Mouse (Mus musculus) heart, adult 9 months (tissue): ENCODE measurements around the gene Thtpa.

Experiments
- DNase-seq, 2 experiments: peaks; one replicate each; pipeline ENCODE4 v3.0.0; 2022; ENCODE audit warnings: low spot score in 2 of 2

Gene Thtpa

DNA sequence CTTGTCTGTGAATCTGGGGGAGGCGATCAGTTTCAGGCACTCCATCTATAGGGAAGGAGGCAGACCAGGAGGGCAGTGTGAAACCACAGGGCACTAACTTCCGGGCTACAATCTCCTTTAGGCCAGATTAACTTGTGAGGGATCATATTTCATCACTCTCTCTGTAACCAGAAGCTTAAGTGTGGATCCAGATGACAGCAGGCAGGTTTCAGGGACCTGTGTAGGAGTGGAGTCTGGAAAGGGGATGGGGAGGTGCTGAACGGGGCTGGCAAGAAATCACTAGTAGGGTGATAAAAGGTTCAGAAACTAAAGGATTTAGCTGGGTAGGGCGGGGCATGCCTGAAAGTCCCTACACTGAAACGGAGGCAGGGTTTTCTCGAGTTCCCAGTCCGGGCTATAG lies 10.8 kb downstream of the Thtpa start:
- DNase-seq: no peak

DNA sequence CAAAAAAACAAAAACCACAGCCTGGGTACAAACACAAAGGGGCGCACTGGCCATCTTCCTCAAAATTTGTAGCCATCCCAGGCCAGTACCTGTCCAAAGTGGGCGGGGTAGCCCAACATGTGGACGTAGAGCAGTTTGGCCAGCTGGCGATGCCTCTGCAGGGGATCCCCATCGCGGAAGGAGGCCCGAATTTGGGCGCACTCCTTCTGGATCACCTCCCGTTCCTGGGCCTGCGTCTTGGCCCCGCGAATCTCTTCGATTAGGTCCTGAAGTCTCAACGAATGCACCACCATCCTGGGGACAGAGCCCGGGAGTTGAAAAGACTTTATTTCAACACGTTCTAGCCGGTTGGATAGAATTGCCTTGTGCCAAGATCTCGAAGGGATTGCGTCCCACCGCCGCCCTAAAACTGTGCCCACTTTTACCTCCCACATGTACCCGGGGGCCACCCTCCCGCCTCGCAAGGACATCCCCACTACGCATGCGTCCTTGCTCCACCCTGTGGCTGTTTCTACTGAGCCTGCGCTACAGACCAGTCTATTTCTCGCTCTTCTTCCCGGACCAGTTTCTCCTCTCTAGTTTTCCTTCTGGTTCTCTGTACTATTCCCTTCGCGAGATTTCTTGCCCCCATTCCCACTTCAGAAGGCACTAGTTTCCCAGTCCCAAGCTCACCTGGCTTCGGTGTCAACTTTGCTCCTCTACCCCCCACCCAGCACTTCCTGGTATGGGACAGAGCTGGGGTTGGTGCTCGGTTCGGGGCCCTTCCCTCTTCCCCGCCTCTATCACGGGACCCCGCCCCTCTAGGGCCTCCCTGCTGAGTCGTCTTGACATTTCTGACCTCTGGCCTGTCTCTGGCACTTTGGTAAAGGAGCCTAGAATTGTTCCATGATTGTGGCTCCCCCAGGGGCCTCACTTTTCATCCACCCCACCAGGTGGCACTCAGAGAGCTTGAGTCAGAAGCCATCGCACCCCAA lies 11.5 kb downstream of the Thtpa start, which contains the start of gene Ap1g2:
Ap1g2 (minus strand) TSS at position 758 of the 974 bp plus-strand sequence.
- peak; percentile 90 for DNase-seq

DNA sequence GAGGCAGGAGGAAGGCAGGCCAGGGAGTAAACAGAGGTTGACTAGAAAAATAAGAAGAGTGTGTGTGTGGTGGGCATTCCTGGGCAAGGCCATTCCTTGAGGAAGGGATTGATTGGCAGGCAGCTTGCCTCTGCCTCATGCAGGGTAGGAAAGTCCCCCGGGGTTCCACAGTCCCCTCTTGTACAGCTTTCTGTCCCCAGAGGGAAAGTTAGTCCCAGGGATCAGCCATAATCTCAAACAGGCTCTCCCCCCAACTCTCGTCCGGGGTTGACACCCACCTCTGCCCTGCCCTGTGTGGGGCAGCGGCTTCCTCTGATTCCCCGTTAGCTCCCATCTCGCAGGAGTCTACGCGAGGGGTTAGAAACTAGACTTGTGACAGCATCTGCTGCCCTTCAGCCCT lies 12.4 kb downstream of the Thtpa start:
- no peak for DNase-seq

- no peak for DNase-seq
These were observed 13.8 kb downstream of the Thtpa start for GRCm38 (mm10) chr14:55108202-55108870.

DNA sequence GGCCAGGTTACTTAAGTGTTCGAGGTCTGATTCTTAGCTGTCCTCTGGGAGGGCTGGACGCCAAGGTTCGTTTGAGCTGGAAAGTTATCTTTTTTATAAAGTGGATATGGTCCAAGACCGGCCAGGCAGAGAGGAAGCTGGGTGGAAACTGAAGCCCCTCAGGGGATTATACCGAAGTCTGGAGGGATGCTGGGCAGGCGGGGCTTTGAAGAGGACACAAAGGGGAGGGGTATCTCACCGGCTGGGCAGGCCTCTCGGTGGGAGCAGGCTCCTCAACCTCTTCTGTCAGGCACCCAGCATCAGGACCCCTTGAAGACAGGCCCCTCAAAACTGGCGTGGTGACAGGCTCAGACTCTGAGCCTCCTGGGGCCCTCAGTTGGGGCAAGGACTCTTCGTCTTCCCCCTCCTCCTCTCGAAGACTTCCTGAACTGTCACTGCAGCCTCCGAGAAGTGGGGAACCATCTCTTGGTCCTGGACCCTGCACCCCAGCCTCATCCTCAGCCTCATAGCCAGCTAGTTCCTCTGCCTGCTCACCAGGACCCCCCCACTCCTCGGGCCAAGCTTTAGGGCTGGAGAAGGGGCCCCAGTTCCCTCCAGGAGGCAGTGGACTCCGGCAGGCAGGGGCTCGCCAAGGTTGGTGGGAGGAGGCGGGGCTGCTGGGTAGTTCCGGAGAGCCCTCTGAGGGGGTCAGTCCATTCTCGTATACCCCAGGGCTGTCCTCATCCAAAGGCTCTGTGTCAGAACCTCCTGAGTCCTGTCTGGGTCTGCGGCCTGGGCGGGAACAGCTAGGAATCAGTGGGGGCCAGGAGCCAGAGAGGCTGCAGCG lies 14.7 kb downstream of the Thtpa start:
- DNase-seq: no peak

GRCm38 (mm10) chr14:55110076-55110475 lies 15.5 kb downstream of the Thtpa start:
- no peak for DNase-seq

DNA sequence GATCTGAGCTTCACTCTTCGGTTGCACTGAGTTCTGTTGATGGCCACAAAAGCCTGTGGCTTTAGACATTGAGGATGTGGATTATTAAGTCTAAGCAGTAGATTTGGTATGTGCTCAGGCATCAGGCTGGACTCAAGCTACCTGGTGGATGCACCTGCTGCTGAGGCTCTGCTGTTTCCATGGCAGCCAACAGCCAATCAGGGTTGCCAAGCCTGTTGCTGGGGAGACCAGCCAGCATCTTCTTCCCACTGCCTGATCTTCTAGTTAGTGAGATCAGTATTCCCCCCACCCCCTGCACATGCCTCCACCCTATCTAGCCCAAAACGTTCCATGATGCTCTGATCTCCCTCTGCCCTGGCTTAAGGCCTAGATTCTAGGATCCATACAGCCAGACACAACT lies 17.1 kb downstream of the Thtpa start:
- DNase-seq: no peak

DNA sequence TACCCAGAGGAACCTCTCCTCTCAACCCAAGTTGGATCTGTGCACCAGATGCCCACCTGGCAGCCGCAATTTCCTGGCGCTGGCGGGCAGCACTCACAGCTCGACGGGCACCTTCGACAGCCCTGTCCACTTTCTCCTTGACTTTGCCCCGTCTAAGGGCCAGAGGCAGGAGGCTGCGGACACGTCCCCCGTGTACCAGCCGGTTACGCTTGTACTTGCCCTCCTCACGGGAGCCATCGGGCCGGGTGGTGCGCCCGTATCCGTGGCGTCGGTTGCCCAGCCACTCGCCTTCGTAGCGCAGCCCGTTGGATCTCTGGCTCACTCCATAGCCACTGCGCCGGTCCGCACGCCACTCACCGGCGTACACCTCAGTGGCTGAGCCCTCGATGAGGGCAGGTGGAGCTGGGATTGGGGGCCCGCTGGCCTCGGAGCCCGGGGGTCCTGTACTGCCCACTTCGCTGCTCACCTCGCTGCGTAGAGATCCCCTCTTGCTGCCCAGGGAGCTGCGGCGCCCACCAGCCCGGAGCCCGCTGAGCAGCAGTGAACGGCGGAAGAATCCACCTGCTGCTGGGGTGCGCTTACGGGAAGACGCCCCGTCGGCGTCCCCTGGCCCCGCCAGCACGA lies 18.9 kb downstream of the Thtpa start:
- DNase-seq: no peak

DNA sequence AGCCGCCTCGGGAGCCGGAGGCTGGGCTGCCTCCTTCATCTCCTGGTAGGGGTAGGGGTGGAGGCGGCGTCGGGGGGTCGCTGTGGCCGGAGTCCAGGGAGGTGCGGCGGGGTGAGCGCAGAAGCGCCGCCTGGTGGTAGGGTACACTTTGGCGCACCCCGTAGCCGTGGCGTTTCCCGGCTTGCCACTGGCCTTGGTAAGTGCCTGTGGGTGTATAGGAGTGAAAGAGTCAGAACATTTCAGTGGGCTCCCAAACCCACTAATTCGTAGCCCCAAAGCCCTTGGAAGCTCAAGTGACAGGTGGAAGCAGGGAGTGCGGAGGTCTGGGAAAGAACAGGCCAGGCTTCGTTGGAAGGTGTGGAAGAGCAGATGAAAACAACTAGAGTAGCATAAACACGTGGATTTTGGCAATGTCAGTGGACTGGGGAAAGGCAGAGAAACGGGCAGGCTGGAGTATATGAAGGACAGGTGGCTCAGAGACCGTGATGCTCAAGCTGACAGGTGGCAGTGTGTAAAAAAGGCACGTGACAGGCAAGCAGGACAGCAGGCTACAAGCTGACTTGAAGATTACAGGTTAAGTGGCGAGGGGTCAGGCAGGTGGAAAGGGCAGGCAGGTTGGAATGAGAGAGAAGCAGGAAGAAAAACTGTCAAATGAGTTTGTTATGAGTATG lies 19.5 kb downstream of the Thtpa start:
- DNase-seq: no peak

- DNase-seq: no peak
These were observed 20.4 kb downstream of the Thtpa start for GRCm38 (mm10) chr14:55114759-55115701.

DNA sequence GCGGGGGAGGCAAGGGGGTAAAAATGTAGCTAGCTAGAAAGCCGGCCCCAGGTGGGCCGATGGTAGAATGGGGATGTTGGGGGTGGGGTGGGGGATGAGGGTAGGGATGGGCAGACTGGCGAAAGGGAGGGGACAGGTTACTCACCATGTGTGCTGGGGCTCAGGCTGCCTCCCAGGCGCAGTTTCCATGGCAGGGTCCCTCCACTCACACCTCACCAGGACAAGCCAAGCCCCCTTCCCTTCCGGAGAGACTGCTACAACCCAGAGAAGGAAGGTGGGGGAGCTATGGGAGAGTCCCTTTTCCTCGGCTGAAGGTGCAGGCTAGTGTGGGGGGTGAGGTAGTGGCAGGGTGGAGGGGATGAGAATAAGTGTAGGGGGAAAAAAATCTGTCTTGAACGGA lies 21.3 kb downstream of the Thtpa start:
- no peak for DNase-seq

DNA sequence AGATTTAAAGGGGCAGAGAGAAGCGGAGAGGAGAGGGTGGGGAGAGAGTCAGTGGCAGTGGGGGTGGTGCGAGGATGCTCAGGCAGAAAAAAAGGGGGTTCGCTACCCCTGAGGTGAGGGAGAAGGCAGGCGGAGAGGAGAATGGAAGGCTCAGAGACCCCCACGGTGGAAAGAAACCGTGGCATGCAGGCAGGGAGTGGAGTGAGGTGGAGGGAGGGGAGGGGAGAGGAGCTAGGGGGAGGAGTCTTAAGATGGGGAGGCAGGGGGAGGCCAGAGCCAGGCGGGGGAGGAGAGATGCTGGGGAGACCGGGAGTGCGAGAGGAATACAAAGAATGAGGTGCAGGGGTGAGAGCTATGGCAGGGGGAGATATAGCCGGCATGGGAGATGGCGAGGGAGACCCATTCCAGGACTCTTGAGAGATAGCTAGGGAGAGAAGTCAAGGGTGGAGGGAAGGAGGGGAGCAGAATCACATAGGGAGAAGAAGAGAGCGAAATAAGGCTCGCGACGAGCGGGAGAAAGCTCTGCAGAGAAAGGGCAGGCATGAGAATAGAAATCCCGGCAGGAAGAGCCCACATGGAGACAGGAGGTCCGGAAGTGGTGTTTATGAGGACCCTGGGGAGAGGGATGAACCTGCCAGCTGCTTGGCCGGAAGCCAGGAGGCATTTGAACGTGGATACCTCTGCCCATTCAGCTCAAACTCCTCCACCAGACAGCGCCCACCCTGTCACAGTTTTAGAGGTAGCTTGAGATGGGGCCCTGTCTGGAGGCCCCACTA lies 22.0 kb downstream of the Thtpa start, which contains the start of gene Jph4:
Jph4 (minus strand) TSS at position 511 of the 776 bp plus-strand sequence.
- no peak for DNase-seq

GRCm38 (mm10) chr14:55118852-55119251 lies 24.3 kb downstream of the Thtpa start:
- no peak for DNase-seq

- DNase-seq: no peak
These were observed 25.0 kb downstream of the Thtpa start for GRCm38 (mm10) chr14:55119421-55120134.

GRCm38 (mm10) chr14:55121947-55122346 lies 27.4 kb downstream of the Thtpa start:
- peak; percentile 50 to 72 for DNase-seq

- no peak for DNase-seq
These were observed 27.8 kb downstream of the Thtpa start for GRCm38 (mm10) chr14:55122359-55122758.

DNA sequence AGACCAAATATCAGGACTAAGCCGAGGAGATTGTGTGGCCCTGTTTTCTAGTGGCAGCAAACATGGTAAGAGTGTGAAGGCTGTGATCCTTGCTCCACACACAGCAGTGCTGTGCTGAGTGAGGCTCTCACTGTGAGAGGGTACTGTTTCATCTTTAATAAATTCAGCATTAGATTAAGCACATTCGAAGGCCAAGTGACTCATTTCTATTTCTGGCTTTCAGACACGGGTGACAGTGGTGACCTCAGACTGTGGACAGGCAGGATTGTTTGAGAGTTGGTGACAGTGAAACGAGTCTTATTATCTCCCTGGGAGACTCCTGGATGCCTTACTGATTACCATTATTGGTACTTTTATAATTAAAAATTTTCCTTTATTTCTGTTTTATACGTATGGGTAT lies 31.1 kb downstream of the Thtpa start:
- no peak for DNase-seq

- no peak for DNase-seq
These were observed 31.9 kb downstream of the Thtpa start for GRCm38 (mm10) chr14:55126521-55126920.
